Mouse (Mus musculus): Measurements from ENCODE around the gene Tsfm.

DNA sequence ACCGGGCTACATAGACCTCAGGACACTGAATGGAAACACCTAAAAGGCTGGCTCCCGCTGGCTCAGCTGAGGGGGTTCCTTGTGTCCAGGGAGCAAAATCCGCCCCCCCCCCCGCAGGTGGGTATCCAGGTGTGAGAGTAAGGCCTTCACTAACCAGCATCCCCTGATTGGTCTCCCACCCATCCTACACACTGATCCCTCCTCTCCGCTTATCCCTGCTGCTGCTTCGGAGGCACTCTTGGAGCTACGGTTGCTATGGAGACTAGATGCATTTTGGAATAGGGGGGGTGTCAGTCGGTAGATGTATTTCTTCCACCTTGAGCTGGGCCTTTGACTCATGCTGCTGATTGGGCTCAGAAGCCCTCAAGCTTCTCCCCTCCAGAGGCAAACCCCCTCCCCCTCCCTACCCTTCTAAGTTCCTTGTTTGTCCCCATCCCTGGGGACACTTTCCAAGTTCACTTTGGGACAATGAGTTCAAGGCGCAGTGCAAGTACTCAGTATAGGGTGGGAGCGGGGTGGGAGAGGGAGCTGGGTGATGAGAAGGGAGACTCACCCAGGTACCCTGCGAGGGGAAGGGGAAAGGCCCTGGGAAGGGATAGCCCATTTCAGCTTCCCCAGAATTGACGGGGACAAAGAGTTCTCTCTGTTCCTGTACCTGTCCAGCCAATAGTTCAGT, 47.5 kb upstream of the Tsfm start:
- no peak for TF ChIP-seq CTCF (IDR thresholded peaks at IDR 0.05; ENCODE audit: borderline replicate concordance, insufficient read depth, low read length)
- no peak for TF ChIP-seq POLR2A (IDR thresholded peaks at IDR 0.05; ENCODE audit: low read depth, low read length)

Data from embryonic fibroblast, embryonic 13.5 days (primary cell).